Mouse (Mus musculus): Measurements from ENCODE around the gene Aco2. TPM values are rescaled to one million over a fixed set of nuclear protein-coding genes. Genes with fewer than 3 reads are reported as not detected.
A peak's percentile ranks its signal among the peaks of the same experiment; 100 is the strongest.

Gene Aco2
- total RNA-seq, 2 experiments from 2014 or later: 392 to 412 TPM

DNA sequence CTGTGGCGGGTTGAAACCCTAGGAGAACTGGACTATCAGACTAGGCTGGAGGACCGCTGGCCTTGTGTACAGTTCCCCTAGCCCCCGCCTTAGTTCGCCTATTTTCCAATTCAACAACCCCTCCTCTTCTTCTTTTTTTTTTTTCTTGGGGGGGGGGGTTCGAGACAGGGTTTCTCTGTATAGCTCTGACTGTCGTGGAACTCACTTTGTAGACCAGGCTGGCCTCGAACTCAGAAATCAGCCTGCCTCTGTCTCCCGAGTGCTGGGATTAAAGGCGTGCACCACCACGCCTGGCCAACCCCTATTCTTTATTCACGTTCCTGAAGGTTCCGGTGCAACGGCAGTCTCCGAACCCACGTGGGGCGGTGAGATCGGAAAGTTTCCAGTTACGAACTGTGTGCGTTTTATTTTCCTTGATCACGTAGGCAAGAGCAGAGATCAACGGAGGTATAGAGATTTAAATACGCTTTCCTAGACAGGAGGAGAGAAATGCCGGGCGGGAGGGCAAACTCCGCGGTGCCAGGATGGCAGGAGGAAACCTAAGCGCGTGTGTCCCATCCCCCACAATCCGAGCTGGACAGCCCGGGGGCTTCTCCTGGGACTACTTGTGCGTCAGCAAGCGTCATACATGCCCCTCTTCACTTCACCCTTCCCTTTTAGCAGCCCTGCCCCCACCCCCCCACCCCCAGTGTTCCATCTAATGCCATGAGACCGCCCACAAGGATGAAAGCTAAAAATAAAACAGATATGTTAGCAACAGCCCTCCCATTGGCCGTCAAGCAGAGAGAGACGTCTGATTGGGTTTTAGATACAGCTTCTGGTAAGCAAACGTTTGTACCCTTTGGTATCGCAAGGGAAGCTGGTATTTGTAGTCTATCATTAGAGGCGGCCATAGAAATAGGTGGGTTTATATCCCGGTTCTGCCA is 12.5 kb upstream of the Aco2 start:
- intact Hi-C loops (cut with DNase I): no loop called here
- DNase-seq (ENCODE audit: extremely low spot score in 1 of 2, low spot score in 2 of 2): peak; percentile 88 to 95

GRCm38 (mm10) chr15:81860471-81861135 is 11.5 kb upstream of the Aco2 start:
- DNase-seq (ENCODE audit: extremely low spot score in 1 of 2, low spot score in 2 of 2): peak in 1 of 2 experiments; percentile 58
- intact Hi-C loops (cut with DNase I): no loop called here

- intact Hi-C loops (cut with DNase I): no loop called here
- no peak for DNase-seq (ENCODE audit: extremely low spot score in 1 of 2, low spot score in 2 of 2)
These were observed 7.9 kb upstream of the Aco2 start for GRCm38 (mm10) chr15:81864238-81864637.

DNA sequence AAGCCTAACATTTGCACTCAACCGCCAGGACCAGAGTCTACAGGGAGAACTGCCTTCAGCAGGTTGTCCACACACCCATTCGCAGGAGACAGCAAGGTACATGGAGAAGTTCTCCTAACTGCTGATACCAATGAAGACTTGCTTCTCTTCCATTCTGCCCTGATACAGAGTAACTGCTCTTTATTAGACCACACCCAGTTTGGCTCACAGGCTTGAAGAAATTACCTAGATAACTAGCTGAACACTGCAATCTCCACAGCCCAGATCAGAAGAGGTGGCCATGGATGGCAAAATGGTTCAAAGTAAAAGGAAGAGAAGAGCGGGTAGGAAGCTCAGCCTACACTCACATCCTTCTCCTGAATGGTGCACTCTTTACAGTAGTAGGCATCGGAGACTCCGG is 2.1 kb upstream of the Aco2 start:
- DNase-seq (ENCODE audit: extremely low spot score in 1 of 2, low spot score in 2 of 2): no peak
- intact Hi-C loops (cut with DNase I): no loop called here

- intact Hi-C loops (cut with DNase I): no loop called here
These were observed 376 bp upstream of the Aco2 start, which contains the start of gene Phf5a for GRCm38 (mm10) chr15:81871604-81872261. Gene Phf5a, minus strand, starts transcription at chr15:81871911.

DNA sequence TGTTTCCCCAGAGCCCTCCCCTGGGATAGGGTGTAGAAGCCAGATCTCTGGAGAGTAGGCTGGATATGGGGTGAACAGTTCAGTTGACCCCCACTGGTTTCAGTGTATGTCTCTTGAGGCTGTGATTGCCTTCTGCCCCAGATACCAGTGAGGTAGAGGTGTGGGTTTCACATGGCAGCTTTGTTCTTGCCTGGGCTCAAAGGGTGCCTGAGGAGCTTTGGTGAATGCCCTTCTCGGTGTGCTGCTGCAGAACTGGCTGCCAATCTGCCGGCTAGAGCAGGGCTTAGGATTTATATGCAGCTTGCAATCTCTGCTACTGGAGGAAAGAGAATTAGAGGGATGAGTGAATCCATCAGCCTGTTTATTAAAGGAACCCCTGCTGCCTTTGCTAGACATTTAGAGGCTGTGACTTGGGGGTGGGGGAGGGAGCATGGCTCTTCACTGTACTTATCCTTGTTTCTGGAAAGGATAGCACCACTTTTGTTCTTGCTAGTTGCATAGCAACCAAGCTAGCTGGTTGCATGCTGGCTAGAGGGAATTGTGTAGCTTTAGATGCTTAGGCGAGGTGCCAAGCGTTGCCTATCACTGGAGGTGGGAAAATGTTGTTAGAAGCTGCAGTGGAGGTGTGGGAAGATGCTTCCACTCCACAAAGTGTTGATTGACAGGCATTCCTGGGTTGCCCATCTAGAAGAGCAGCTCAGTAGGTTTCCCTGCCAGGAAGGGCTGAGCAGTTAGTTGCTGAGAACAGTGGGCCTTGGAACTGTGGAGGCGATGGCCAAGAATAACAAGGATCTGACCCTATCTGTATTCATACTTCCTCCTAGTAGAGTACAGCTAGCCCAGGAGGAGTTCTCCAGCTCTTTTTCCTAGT is 7.7 kb downstream of the Aco2 start:
- intact Hi-C loops (cut with DNase I): no loop called here
- peak; percentile 73 to 80 for DNase-seq (ENCODE audit: extremely low spot score in 1 of 2, low spot score in 2 of 2)

More at GRCm38 (mm10) chr15:81871604-81872261, 376 bp upstream of the Aco2 start, which contains the start of gene Phf5a:
- DNase-seq (ENCODE audit: extremely low spot score in 1 of 2, low spot score in 2 of 2): peak; percentile 85 to 92

GRCm38 (mm10) chr15:81882348-81882747 is 10.2 kb downstream of the Aco2 start:
- no peak for DNase-seq (ENCODE audit: extremely low spot score in 1 of 2, low spot score in 2 of 2)
- intact Hi-C loops (cut with DNase I): no loop called here

- intact Hi-C loops (cut with DNase I): no loop called here
- DNase-seq (ENCODE audit: extremely low spot score in 1 of 2, low spot score in 2 of 2): no peak
These were observed 13.4 kb downstream of the Aco2 start for GRCm38 (mm10) chr15:81885418-81885934.

DNA sequence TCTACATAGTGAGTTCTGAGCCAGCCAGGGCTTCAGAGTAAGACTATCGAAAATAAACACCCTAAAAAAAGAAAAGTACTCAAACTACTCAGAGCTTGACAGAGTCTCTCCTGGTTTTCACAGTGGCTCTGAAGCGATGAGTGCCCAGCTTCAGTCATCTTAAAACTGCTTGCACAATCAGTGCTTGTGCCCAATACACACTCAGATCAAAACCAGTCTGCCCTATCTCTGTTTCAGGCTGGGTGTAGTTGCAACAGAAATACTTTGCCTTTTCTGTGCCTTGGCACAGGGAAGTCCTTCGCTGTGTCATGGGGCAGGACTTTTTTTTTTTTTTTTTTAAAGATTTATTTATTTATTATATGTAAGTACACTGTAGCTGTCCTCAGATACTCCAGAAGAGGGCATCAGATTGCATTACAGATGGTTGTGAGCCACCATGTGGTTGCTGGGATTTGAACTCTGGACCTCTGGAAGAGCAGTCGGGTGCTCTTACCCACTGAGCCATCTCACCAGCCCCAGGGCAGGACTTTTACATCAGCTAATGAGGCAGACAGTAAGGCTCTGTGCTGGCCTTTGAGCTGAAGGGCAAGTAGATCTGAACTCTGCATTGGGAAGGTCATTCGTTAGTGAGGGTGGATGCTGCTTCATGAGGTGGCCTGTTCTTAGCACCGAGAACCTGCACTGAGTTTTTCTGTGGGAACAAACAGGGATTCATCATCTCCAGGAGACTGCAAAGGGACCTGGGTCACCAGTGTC is 14.9 kb downstream of the Aco2 start:
- DNase-seq (ENCODE audit: extremely low spot score in 1 of 2, low spot score in 2 of 2): no peak
- intact Hi-C loops (cut with DNase I): no loop called here

DNA sequence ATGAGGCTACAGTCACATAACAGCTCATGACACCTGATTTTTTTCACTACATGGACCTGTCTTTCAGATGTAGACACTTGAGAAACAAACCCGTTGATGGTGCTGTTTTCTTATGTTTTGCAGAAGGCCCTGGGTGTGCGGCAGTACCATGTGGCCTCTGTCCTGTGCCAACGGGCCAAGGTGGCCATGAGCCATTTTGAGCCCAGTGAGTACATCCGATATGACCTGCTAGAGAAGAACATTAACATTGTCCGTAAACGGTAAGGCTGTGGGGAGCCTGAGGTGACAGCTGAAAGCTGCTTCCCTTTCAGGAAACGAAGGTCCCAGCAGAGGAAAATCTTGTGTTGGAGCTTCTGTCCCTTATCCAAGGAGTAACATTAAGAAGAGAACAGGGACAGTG is 17.1 kb downstream of the Aco2 start:
- intact Hi-C loops (cut with DNase I): no loop called here
- DNase-seq (ENCODE audit: extremely low spot score in 1 of 2, low spot score in 2 of 2): no peak

- DNase-seq (ENCODE audit: extremely low spot score in 1 of 2, low spot score in 2 of 2): no peak
- intact Hi-C loops (cut with DNase I): no loop called here
These were observed 19.2 kb downstream of the Aco2 start for GRCm38 (mm10) chr15:81891140-81891802.

- intact Hi-C loops (cut with DNase I): no loop called here
- no peak for DNase-seq (ENCODE audit: extremely low spot score in 1 of 2, low spot score in 2 of 2)
These were observed 19.9 kb downstream of the Aco2 start for GRCm38 (mm10) chr15:81891822-81892580.

- intact Hi-C loops (cut with DNase I): no loop called here
- no peak for DNase-seq (ENCODE audit: extremely low spot score in 1 of 2, low spot score in 2 of 2)
These were observed 21.9 kb downstream of the Aco2 start for GRCm38 (mm10) chr15:81894002-81894401.

- peak in 1 of 2 experiments; percentile 30 for DNase-seq (ENCODE audit: extremely low spot score in 1 of 2, low spot score in 2 of 2)
- intact Hi-C loops (cut with DNase I): no loop called here
These were observed 24.3 kb downstream of the Aco2 start for GRCm38 (mm10) chr15:81896407-81896806.

DNA sequence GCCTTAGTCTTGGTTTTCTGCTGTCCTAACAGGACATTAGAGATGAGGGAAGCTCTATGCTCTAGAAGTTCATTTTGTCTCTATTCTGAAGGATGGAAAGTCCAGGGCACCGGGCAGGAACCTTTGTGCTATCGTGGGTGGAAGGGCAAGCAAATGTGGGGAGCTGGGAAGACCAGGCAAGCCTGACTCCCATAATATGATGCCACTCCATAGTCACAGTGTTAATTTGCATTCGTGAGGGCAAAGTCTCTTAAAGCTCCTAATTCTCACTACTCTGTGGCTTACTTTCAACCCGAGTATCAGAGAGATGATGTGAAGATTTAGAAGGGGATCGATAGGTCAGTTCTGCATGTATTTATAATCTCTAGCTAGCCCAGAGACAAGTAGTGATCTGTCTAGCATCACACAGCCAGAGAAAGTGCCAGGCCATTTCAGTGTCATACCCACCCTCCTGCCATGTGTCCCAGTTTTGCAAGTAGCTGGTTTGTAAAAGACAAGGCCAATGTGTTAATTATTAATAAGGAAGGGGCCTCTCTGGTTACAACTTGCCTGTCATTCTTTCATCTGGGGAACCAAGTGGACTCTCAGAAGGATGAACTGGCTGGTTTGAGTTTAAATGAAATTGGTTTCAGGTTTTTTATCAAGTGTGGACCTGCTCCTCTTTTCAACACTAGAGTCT is 25.6 kb downstream of the Aco2 start:
- intact Hi-C loops (cut with DNase I): no loop called here

DNA sequence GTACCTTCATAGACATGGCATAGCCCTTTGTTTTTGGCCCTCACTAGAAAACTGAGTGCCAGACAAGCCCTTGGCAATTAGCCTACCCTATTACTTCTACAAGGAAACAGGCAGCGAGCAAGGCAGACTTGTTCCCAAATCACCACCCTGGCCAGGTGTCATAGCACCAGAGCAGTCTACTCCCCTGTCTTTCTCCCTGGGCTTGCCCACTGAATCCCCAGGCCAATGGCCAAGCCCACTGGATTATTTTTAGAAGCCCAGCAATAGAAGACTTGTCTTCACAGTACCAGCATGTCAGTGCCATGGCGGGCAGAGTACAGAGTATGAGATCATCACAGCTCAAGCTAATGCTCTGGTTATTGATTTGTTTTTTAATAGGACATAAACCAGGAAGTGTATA is 26.6 kb downstream of the Aco2 start:
- DNase-seq (ENCODE audit: extremely low spot score in 1 of 2, low spot score in 2 of 2): no peak
- intact Hi-C loops (cut with DNase I): no loop called here

More for the DNA sequence above, 25.6 kb downstream of the Aco2 start:
- DNase-seq (ENCODE audit: extremely low spot score in 1 of 2, low spot score in 2 of 2): no peak
